Mouse (Mus musculus) midbrain, embryonic 16.5 days (tissue): ENCODE measurements at regions not wholly inside any gene's neighbourhood (a gene's known extent, or its start where the extent isn't known, plus 50 kb on each side); places are given as distances from the start of the nearest gene placed in this dataset.

Source experiments
- ATAC-seq: fragments of 200-750 bp; cut with Nextera tagmentation; 2 replicates; pipeline ENCODE4 v1.8.0; 2017; ENCODE audit warnings: moderate TSS enrichment
- H3K27ac ChIP-seq: fragments of 300-500 bp; sonication (generic); 2 replicates; pipeline ENCODE4 v1.5.1; 2014; ENCODE audit warnings: mild to moderate bottlenecking, low read length, mixed read lengths
- H3K27me3 ChIP-seq: fragments of 300-500 bp; sonication (generic); 2 replicates; pipeline ENCODE4 v1.6.1; 2014; ENCODE audit warnings: low read depth, low read length, mixed read lengths; ENCODE audit not compliant: control insufficient read depth, insufficient read depth
- H3K36me3 ChIP-seq: fragments of 300-500 bp; sonication (generic); 2 replicates; pipeline ENCODE4 v1.6.1; 2014; ENCODE audit warnings: mild to moderate bottlenecking, low read length, moderate library complexity, mixed read lengths; ENCODE audit not compliant: control insufficient read depth, insufficient read depth
- H3K4me1 ChIP-seq: fragments of 300-500 bp; sonication (generic); 2 replicates; pipeline ENCODE4 v1.6.1; 2014; ENCODE audit warnings: mild to moderate bottlenecking, low read length, mixed read lengths; ENCODE audit not compliant: control insufficient read depth, insufficient read depth
- H3K4me2 ChIP-seq: fragments of 300-500 bp; sonication (generic); 2 replicates; pipeline ENCODE4 v1.6.1; 2014; ENCODE audit warnings: mild to moderate bottlenecking, low read length, mixed read lengths
- H3K4me3 ChIP-seq: fragments of 300-500 bp; sonication (generic); 2 replicates; pipeline ENCODE4 v1.5.1; 2014; ENCODE audit warnings: low read depth, mild to moderate bottlenecking, low read length, moderate library complexity, mixed read lengths
- H3K9ac ChIP-seq: fragments of 300-500 bp; sonication (generic); 2 replicates; pipeline ENCODE4 v1.6.1; 2014; ENCODE audit warnings: low read depth, low read length, mixed read lengths
- H3K9me3 ChIP-seq: fragments of 300-500 bp; sonication (generic); replicated peaks from 2 replicates; pipeline ENCODE4 v1.6.1; 2014; ENCODE audit warnings: mild to moderate bottlenecking, low read length, mixed read lengths; ENCODE audit not compliant: control insufficient read depth, poor library complexity, severe bottlenecking
- WGBS: fragments of 180-500 bp; shearing (Covaris S2); extraction: QIAGEN DNeasy Blood & Tissue Kit; methylation state at CpG from one replicate; pipeline ENCODE4 v1.1.7; 2014; 5-methylcytosine and 5-hydroxymethylcytosine counted together

- no peaks in the 10 kb centered on the region for H3K27me3 ChIP-seq
- peaks cover 8% of the 10 kb centered on the region; the same call in 1 of the 2 replicates for H3K4me1 ChIP-seq
- H3K4me2 ChIP-seq = no peak overlapping the region
- no peak for ATAC-seq
- H3K36me3 ChIP-seq = no peaks in the 10 kb centered on the region
- no peaks in the 10 kb centered on the region for H3K9me3 ChIP-seq
- H3K27ac ChIP-seq = no peak overlapping the region
- no peak overlapping the region for H3K9ac ChIP-seq
- 48% methylated on average over 6 of the region's 6 CpGs for WGBS
- H3K4me3 ChIP-seq = no peak overlapping the region
Measured at GRCm38 (mm10) chr1:127152840-127153239, 52.0 kb upstream of the Mgat5 start.

DNA sequence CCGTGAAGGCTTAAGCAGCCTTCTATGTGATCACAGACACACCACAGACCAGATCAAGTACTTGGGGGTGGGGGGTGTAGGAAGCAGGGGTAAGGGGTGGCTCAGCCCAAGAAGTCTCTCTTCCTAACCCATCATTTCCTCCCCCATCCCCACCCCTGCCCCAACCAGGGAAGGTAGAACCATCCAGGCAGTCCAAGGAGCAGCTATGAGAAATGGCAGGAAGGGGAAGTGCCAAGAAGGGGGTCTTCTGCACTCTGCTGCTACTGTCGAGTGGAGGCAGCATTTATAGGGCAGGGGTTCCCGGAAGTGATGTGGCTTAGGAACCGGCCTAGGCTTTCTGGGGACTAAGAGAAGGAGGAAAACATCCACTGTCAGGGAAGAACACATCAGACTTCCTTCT is 69.3 kb upstream of the Mgat5 start:
- Histone ChIP-seq H3K4me3 (no peak overlapping the region), H3K27me3 (no peaks in the 10 kb centered on the region), H3K27ac (no peak overlapping the region), H3K4me2 (no peak overlapping the region), H3K9ac (no peak overlapping the region), H3K9me3 (no peaks in the 10 kb centered on the region), H3K4me1 (no peaks in the 10 kb centered on the region), H3K36me3 (no peaks in the 10 kb centered on the region)
- WGBS = 79% methylated on average over 4 of the region's 4 CpGs
- ATAC-seq = no peak

- no peak overlapping the region for H3K27ac ChIP-seq
- no peaks in the 10 kb centered on the region for H3K4me1 ChIP-seq
- H3K36me3 ChIP-seq = no peaks in the 10 kb centered on the region
- no peak overlapping the region for H3K9ac ChIP-seq
- ATAC-seq = no peak
- H3K27me3 ChIP-seq = no peaks in the 10 kb centered on the region
- no peak overlapping the region for H3K4me2 ChIP-seq
- H3K9me3 ChIP-seq = no peaks in the 10 kb centered on the region
- no peak overlapping the region for H3K4me3 ChIP-seq
- 78% methylated on average over 5 of the region's 5 CpGs for WGBS
Measured at GRCm38 (mm10) chr1:127131871-127132270, 72.9 kb upstream of the Mgat5 start.

- 69% methylated on average over 5 of the region's 5 CpGs for WGBS
Measured at GRCm38 (mm10) chr1:127124862-127125261, 80.0 kb upstream of the Mgat5 start.

GRCm38 (mm10) chr1:127118019-127118418 is 86.8 kb upstream of the Mgat5 start:
- 88% methylated on average over 1 of the region's 1 CpGs for WGBS
- H3K4me1 ChIP-seq = no peaks in the 10 kb centered on the region
- H3K36me3 ChIP-seq = no peaks in the 10 kb centered on the region
- no peak overlapping the region for H3K27ac ChIP-seq
- no peak overlapping the region for H3K9ac ChIP-seq
- no peaks in the 10 kb centered on the region for H3K27me3 ChIP-seq
- H3K4me2 ChIP-seq = no peak overlapping the region
- no peaks in the 10 kb centered on the region for H3K9me3 ChIP-seq
- no peak for ATAC-seq
- no peak overlapping the region for H3K4me3 ChIP-seq

More at GRCm38 (mm10) chr1:127124862-127125261, 80.0 kb upstream of the Mgat5 start:
- Histone ChIP-seq H3K4me2 (no peak overlapping the region), H3K9me3 (no peaks in the 10 kb centered on the region), H3K9ac (no peak overlapping the region), H3K27ac (no peak overlapping the region), H3K27me3 (no peaks in the 10 kb centered on the region), H3K4me1 (no peaks in the 10 kb centered on the region), H3K36me3 (no peaks in the 10 kb centered on the region), H3K4me3 (no peak overlapping the region)
- ATAC-seq = no peak

DNA sequence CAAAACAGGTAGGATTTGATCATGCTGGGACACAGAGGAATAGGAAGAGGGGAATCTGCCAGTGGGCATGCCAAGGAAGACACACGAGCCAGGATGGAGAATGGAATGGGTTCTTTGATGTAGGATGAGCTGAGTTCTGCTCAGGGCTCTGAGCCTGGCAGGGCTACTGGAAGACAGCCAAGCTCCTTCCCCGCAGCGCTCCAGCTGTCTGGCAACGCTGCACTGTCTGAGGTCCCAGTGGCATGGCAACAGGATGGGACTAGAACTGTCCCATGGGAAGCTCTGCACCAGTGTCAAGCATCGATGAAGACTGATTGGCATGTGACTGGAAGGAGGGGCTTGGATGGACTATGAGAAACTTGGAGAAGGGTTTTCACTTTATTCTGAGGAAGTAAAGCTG is 97.3 kb upstream of the Mgat5 start:
- Histone ChIP-seq H3K27ac (no peak overlapping the region), H3K4me3 (no peak overlapping the region), H3K36me3 (no peaks in the 10 kb centered on the region), H3K4me1 (peaks cover 3% of the 10 kb centered on the region; the same call in 1 of the 2 replicates), H3K27me3 (no peaks in the 10 kb centered on the region), H3K9ac (no peak overlapping the region), H3K4me2 (no peak overlapping the region), H3K9me3 (no peaks in the 10 kb centered on the region)
- peak; percentile 80 for ATAC-seq
- WGBS = 39% methylated on average over 5 of the region's 5 CpGs

DNA sequence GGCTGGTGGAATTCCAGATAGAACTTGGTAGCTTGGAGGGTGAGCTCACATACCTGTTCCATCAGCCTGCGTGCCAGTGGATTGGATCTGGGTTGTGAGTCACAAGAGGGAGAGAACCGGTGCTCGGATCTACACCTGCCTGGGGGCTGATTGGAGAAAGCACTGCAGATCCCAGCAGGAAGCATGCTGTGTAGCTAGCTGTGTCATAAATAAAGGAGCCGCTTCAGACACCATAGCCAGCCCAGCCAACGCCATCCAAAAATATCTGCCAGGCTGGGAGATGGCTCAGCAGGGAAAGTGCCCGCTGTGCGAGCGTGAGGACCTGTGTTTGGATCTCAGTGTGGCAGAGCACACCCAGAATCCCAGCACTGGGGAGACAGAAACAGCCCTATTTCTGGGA is 99.0 kb upstream of the Mgat5 start:
- no peak overlapping the region for H3K4me3 ChIP-seq
- H3K9ac ChIP-seq = no peak overlapping the region
- H3K4me1 ChIP-seq = peaks cover 3% of the 10 kb centered on the region; the same call in 1 of the 2 replicates
- no peak overlapping the region for H3K27ac ChIP-seq
- no peaks in the 10 kb centered on the region for H3K36me3 ChIP-seq
- 68% methylated on average over 8 of the region's 8 CpGs for WGBS
- H3K9me3 ChIP-seq = no peaks in the 10 kb centered on the region
- no peaks in the 10 kb centered on the region for H3K27me3 ChIP-seq
- H3K4me2 ChIP-seq = no peak overlapping the region
- no peak for ATAC-seq

DNA sequence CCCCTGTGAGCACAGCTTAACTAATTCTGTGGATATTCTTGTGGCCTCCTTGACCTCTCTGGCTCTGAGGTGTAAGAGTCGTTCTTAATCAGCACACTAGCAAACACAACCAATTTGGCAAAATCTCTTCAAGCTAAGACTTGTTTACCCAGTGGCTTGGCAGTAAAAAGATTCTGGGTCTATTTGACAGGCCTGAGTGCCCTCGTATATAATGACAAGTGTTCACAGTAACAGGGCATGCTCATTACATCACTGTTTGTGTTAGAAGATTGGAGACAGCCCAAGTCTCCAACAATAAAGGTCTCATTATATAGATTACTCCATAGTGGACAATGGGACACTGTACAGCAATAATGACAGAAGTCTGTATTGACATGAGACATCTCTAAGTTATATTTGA is 101.2 kb upstream of the Mgat5 start:
- no peaks in the 10 kb centered on the region for H3K36me3 ChIP-seq
- H3K9ac ChIP-seq = no peak overlapping the region
- peaks cover 3% of the 10 kb centered on the region; the same call in 1 of the 2 replicates for H3K4me1 ChIP-seq
- H3K4me3 ChIP-seq = no peak overlapping the region
- H3K9me3 ChIP-seq = no peaks in the 10 kb centered on the region
- H3K4me2 ChIP-seq = no peak overlapping the region
- WGBS = 54% methylated on average over 2 of the region's 2 CpGs
- no peak for ATAC-seq
- H3K27ac ChIP-seq = no peak overlapping the region
- H3K27me3 ChIP-seq = no peaks in the 10 kb centered on the region

- no peak overlapping the region for H3K27ac ChIP-seq
- H3K4me1 ChIP-seq = no peaks in the 10 kb centered on the region
- H3K9me3 ChIP-seq = no peaks in the 10 kb centered on the region
- no peak for ATAC-seq
- H3K27me3 ChIP-seq = no peaks in the 10 kb centered on the region
- no peak overlapping the region for H3K4me2 ChIP-seq
- no peak overlapping the region for H3K4me3 ChIP-seq
- no peaks in the 10 kb centered on the region for H3K36me3 ChIP-seq
- no peak overlapping the region for H3K9ac ChIP-seq
Measured at GRCm38 (mm10) chr1:127098871-127099420, 105.9 kb upstream of the Mgat5 start.
